Mouse (Mus musculus) ES-Bruce4 (cell line): ENCODE measurements around the gene Daxx. TPM values are rescaled to one million over a fixed set of nuclear protein-coding genes. Genes with fewer than 3 reads are reported as not detected.

ENCODE experiments used
- H3K27ac ChIP-seq: 2 replicates; pipeline ENCODE4 v1.5.1; 2012; ENCODE audit warnings: low read length, inconsistent platforms; ENCODE audit not compliant: insufficient read depth
- H3K27me3 ChIP-seq: 2 replicates; pipeline ENCODE4 v1.6.1; 2012; ENCODE audit warnings: mild to moderate bottlenecking, low read length, inconsistent platforms; ENCODE audit not compliant: control insufficient read depth, poor library complexity, insufficient read depth, severe bottlenecking
- H3K36me3 ChIP-seq: 2 replicates; pipeline ENCODE4 v1.6.1; 2012; ENCODE audit warnings: inconsistent platforms, mild to moderate bottlenecking, low read length, moderate library complexity; ENCODE audit not compliant: control insufficient read depth, poor library complexity, insufficient read depth, severe bottlenecking
- H3K4me1 ChIP-seq: one replicate; pipeline ENCODE4 v1.8.1; 2011; ENCODE audit warnings: low read length; ENCODE audit not compliant: control insufficient read depth, insufficient read depth
- H3K4me3 ChIP-seq: 2 replicates; pipeline ENCODE4 v1.5.1; 2011; ENCODE audit warnings: low read depth, mild to moderate bottlenecking, low read length
- H3K9ac ChIP-seq: 2 replicates; pipeline ENCODE4 v1.6.1; 2012; ENCODE audit warnings: low read depth, mild to moderate bottlenecking, inconsistent platforms; ENCODE audit not compliant: poor library complexity, severe bottlenecking
- H3K9me3 ChIP-seq: replicated peaks from 2 replicates; pipeline ENCODE4 v1.6.1; 2012; ENCODE audit warnings: mild to moderate bottlenecking, low read length, inconsistent platforms; ENCODE audit not compliant: control insufficient read depth, poor library complexity, insufficient read depth, severe bottlenecking
- CTCF ChIP-seq: IDR thresholded peaks from one replicate; pipeline ENCODE4 v1.8.1; 2011; ENCODE audit warnings: low read depth, low read length
- EP300 ChIP-seq: IDR thresholded peaks from 2 replicates; pipeline ENCODE4 v1.6.1; 2011; ENCODE audit warnings: low read depth, low read length; ENCODE audit not compliant: insufficient read depth
- POLR2A ChIP-seq: IDR thresholded peaks from one replicate; pipeline ENCODE4 v1.8.1; 2011; ENCODE audit warnings: low read length; ENCODE audit not compliant: insufficient read depth
- polyA plus RNA-seq: library from polyadenylated mRNA; stranded (reverse); fragments of >200 nt; gene quantifications from 2 replicates; pipeline ENCODE4 v1.2.4, GENCODE M21; 2011; ENCODE audit warnings: low read depth; ENCODE audit not compliant: missing spikeins, insufficient read depth, insufficient read length

The Daxx gene
- polyA plus RNA-seq, 1 experiment = 42.3 TPM

DNA sequence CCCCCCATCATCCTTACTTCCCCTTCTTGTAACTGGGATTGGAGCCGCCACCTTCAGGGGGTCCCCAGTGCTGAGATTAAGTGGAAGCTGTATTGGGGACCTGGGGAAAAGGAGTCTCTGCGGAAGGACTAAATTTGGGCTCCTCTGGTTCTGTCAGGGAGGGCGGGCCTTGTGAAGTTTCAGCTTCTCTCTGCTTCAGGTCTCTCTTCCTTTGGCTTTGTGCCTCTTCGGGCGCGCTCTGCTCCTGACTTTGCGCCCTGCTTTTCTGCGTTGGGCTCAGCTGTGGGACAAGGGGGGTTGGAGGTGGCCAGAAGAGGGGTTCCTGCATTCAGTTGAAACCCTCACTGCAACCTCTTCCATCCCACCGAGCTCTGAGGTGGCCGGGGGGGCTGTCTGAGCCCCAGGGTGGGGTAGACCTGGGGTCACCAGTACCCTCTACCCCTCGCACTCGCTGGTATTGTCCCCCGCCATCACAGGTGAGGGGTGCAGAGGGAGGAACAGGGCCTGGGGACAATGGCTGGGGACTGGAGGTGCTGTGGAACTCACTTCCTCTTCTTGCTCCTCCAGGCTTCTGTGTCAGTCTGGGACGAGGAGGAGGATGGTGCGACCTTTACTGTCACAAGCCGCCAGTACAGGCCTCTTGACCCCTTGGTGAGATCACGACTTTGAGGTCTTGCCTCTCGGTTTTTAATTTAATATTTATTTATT is 22.1 kb downstream of the Daxx start:
- Histone ChIP-seq H3K27me3 (no peaks in the 10 kb centered on the region), H3K9me3 (no peaks in the 10 kb centered on the region), H3K27ac (peak overlapping the region; percentile 35), H3K4me1 (peaks cover 2% of the 10 kb centered on the region), H3K36me3 (no peaks in the 10 kb centered on the region), H3K4me3 (peak overlapping the region; percentile 91), H3K9ac (peak overlapping the region; percentile 91)
- TF ChIP-seq POLR2A = no peak

DNA sequence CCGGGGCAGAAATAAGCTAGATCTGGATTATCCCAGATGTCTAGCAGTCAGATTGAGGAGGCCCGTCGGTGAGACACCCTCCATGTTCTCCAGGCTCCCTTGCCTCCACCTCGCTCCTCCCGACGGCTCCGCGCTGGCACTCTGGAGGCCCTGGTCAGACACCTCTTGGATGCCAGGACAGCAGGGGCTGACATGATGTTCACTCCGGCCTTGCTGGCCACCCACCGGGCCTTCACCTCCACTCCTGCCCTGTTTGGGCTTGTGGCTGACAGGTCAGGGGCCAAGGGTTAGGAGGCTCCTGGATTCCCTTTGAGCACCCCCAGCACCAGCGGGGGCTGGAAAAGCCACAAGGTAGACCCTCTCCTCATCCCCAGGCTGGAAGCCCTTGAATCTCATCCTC is 22.7 kb downstream of the Daxx start:
- Histone ChIP-seq H3K4me1 (peaks cover 2% of the 10 kb centered on the region), H3K36me3 (no peaks in the 10 kb centered on the region)

DNA sequence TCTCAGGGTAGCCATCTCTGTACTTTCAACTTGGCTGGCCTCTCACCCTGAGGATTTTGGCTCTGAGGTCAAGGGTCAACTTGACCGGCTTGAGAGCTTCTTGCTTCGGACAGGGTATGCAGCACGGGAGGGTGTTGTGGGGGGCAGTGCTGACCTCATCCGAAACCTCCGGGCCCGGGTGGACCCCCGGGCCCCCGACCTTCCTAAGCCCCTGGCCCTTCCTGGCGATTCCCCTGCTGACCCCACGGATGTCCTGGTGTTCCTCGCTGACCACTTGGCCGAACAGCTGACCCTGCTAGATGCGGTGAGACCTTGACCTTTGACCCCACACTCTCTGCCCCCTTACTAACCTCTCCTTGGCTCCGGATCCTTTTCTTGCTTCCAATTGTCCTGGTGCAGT is 23.2 kb downstream of the Daxx start:
- H3K27ac ChIP-seq = no peak overlapping the region
- H3K4me3 ChIP-seq = no peak overlapping the region
- H3K36me3 ChIP-seq = 0 out of 2 replicates have a peak, but pooled peaks cover 3% of the 10 kb centered on the region
- no peaks in the 10 kb centered on the region for H3K27me3 ChIP-seq
- no peaks in the 10 kb centered on the region for H3K9me3 ChIP-seq
- H3K4me1 ChIP-seq = peaks cover 2% of the 10 kb centered on the region
- no peak for TF ChIP-seq EP300
- TF ChIP-seq CTCF = no peak
- no peak for TF ChIP-seq POLR2A
- H3K9ac ChIP-seq = no peak overlapping the region

More for the DNA sequence above, 22.7 kb downstream of the Daxx start:
- no peak for TF ChIP-seq EP300
- H3K4me3 ChIP-seq = no peak overlapping the region
- H3K27ac ChIP-seq = no peak overlapping the region
- H3K27me3 ChIP-seq = no peaks in the 10 kb centered on the region
- no peak overlapping the region; the same call in 1 of the 2 replicates for H3K9ac ChIP-seq
- H3K9me3 ChIP-seq = no peaks in the 10 kb centered on the region

DNA sequence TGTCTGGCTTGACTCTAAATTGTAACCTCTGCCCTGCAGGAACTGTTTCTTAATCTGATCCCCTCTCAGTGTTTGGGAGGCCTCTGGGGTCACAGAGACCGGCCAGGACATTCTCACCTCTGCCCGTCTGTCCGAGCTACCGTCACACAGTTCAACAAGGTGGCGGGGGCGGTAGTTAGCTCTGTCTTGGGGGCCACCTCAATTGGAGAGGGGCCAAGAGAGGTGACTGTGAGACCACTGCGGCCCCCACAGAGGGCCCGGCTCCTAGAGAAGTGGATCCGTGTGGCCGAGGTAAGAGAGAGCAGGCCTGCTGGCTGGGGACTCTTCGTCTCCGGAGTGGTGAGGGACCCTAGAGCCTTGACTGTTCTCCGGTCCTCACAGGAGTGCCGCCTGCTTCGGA is 23.8 kb downstream of the Daxx start:
- Histone ChIP-seq H3K9ac (peak overlapping the region; percentile 18; the same call in 1 of the 2 replicates), H3K36me3 (peaks cover 6% of the 10 kb centered on the region; the same call in 1 of the 2 replicates), H3K27me3 (no peaks in the 10 kb centered on the region), H3K4me1 (peaks cover 2% of the 10 kb centered on the region), H3K27ac (no peak overlapping the region), H3K4me3 (no peak overlapping the region), H3K9me3 (no peaks in the 10 kb centered on the region)
- TF ChIP-seq CTCF (no peak), POLR2A (no peak)

DNA sequence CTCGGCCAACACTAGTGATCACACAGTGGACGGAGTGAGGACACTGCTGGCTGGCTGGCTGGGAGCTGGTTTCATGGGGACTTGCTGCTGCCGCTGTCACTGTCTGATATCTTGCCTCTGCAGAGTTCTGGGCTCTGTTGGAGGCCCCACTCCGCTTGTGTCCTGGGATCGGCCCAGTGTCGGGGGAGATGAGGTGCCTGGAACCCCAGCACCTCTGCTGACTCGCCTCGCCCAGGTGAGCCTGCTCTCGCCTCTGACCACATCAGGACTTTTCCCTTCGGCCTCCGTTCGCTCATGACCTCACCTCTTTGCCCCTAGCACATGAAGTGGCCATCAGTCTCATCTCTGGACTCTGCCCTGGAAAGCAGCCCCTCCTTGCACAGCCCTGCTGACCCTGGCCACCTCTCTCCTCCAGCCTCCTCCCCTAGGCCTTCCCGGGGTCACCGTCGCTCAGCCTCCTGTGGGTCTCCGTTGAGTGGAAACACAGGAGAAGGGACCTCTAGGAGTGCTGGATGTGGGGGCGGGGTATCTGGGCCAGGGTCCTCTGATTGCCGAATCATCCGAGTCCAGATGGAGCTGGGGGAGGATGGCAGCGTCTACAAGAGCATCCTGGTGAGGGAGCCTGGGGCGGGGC is 26.3 kb downstream of the Daxx start:
- Histone ChIP-seq H3K9ac (no peak overlapping the region), H3K9me3 (no peaks in the 10 kb centered on the region), H3K4me1 (peaks cover 2% of the 10 kb centered on the region), H3K27me3 (no peaks in the 10 kb centered on the region), H3K36me3 (peaks cover 6% of the 10 kb centered on the region; the same call in 1 of the 2 replicates), H3K4me3 (no peak overlapping the region), H3K27ac (no peak overlapping the region)
- TF ChIP-seq POLR2A (no peak), CTCF (no peak), EP300 (no peak)

DNA sequence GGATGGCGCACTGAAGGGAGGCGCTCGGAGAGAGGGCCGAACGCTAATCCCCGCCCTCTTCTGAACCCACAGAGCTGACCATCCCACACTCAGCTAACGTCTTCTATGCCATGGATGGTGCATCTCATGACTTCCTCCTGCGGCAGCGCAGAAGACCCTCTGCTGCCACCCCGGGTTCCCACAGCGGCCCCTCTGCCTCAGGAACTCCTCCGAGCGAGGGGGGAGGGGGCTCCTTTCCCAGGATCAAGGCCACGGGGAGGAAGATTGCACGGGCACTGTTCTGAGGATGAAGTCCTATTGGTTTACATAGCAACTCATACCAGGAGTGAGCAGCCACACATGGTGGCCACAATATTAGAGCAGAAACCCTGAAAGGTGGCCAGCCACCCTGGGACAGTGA is 27.8 kb downstream of the Daxx start:
- no peak overlapping the region for H3K4me3 ChIP-seq

More for the DNA sequence above, 27.8 kb downstream of the Daxx start:
- Histone ChIP-seq H3K9me3 (no peaks in the 10 kb centered on the region), H3K9ac (no peak overlapping the region), H3K27ac (no peak overlapping the region), H3K36me3 (peaks cover 6% of the 10 kb centered on the region; the same call in 1 of the 2 replicates), H3K27me3 (no peaks in the 10 kb centered on the region), H3K4me1 (peaks cover 2% of the 10 kb centered on the region)
- TF ChIP-seq POLR2A = no peak
- TF ChIP-seq EP300 = no peak
- no peak for TF ChIP-seq CTCF
